Mouse (Mus musculus) MEL (cell line): ENCODE measurements around the gene Adra1d. TPM values are rescaled to one million over a fixed set of nuclear protein-coding genes. Genes with fewer than 3 reads are reported as not detected.
A peak's percentile ranks its signal among the peaks of the same experiment; 100 is the strongest.

Experiments used
- DNase-seq: peaks from one replicate; pipeline ENCODE4 v3.0.0; 2011; ENCODE audit warnings: low read depth, low spot score
- H3K27ac ChIP-seq: 2 replicates; pipeline ENCODE4 v1.5.1; 2012; ENCODE audit warnings: low read depth, mild to moderate bottlenecking, control low read depth, low read length, moderate library complexity; ENCODE audit not compliant: control insufficient read depth
- H3K27me3 ChIP-seq, 2 experiments: fragments of 150-350 bp in 1 of 2; sonication (generic) in 1 of 2; 2 replicates each; pipeline ENCODE4 v1.6.1; 2012; ENCODE audit warnings: low read length in 2 of 2, mild to moderate bottlenecking in 2 of 2, improper control_type of control experiment in 1 of 2, moderate library complexity in 1 of 2; ENCODE audit not compliant: insufficient read depth in 2 of 2, control insufficient read depth in 1 of 2
- H3K36me3 ChIP-seq, 2 experiments: 2 replicates each; pipeline ENCODE4 v1.6.1; 2012 to 2014; ENCODE audit warnings: low read length in 2 of 2, improper control_type of control experiment in 1 of 2, inconsistent platforms in 1 of 2, mild to moderate bottlenecking in 1 of 2; ENCODE audit not compliant: insufficient read depth in 2 of 2, control insufficient read depth in 1 of 2
- H3K4me1 ChIP-seq, 2 experiments: fragments of 150-350 bp in 1 of 2; sonication (generic) in 1 of 2; 2 replicates each; pipeline ENCODE4 v1.6.1; 2012; ENCODE audit warnings: low read length in 2 of 2, improper control_type of control experiment in 1 of 2, mild to moderate bottlenecking in 1 of 2; ENCODE audit not compliant: insufficient read depth in 2 of 2, control insufficient read depth in 1 of 2
- H3K4me3 ChIP-seq, 2 experiments: fragments of 150-350 bp in 1 of 2; sonication (generic) in 1 of 2; 2 replicates each; pipeline ENCODE4 v1.5.1; 2012; ENCODE audit warnings: low read depth in 2 of 2, low read length in 2 of 2, mild to moderate bottlenecking in 2 of 2, moderate library complexity in 2 of 2, control low read depth in 1 of 2, improper control_type of control experiment in 1 of 2; ENCODE audit not compliant: control insufficient read depth in 1 of 2, insufficient read depth in 1 of 2
- H3K79me2 ChIP-seq: 2 replicates; pipeline ENCODE4 v1.6.1; 2012; ENCODE audit warnings: mild to moderate bottlenecking, low read length, moderate library complexity; ENCODE audit not compliant: control insufficient read depth, poor library complexity, insufficient read depth
- H3K9ac ChIP-seq: 2 replicates; pipeline ENCODE4 v1.6.1; 2012; ENCODE audit warnings: low read depth, mild to moderate bottlenecking, control low read depth, low read length, moderate library complexity; ENCODE audit not compliant: control insufficient read depth, poor library complexity, severe bottlenecking
- H3K9me3 ChIP-seq: fragments of 150-350 bp; sonication (generic); replicated peaks from 2 replicates; pipeline ENCODE4 v1.6.1; 2012; ENCODE audit warnings: mild to moderate bottlenecking, low read length, improper control_type of control experiment, moderate library complexity; ENCODE audit not compliant: insufficient read depth
- BHLHE40 ChIP-seq: IDR thresholded peaks from 2 replicates; pipeline ENCODE4 v1.6.1; 2012; ENCODE audit warnings: low read depth, mild to moderate bottlenecking, inconsistent platforms, low read length, improper control_type of control experiment, borderline replicate concordance
- CHD1 ChIP-seq: IDR thresholded peaks from 2 replicates; pipeline ENCODE4 v1.6.1; 2012; ENCODE audit warnings: low read depth, mild to moderate bottlenecking, inconsistent platforms, low read length, improper control_type of control experiment
- CTCF ChIP-seq, 3 experiments: IDR thresholded peaks in 2 of 3; conservative IDR thresholded peaks in 1 of 3; 2 replicates each; pipeline ENCODE4 v1.5.1; 2011 to 2012; ENCODE audit warnings: low read length in 3 of 3, low read depth in 2 of 3, mild to moderate bottlenecking in 2 of 3, improper control_type of control experiment in 1 of 3, inconsistent platforms in 1 of 3, mixed read lengths in 1 of 3, moderate library complexity in 1 of 3; ENCODE audit not compliant: control insufficient read depth in 1 of 3, insufficient read depth in 1 of 3, poor library complexity in 1 of 3, severe bottlenecking in 1 of 3
- EP300 ChIP-seq, 2 experiments: IDR thresholded peaks; 2 replicates each; pipeline ENCODE4 v1.6.1; 2011; ENCODE audit warnings: improper control_type of control experiment in 2 of 2, low read length in 2 of 2, low read depth in 1 of 2, mild to moderate bottlenecking in 1 of 2
- GATA1 ChIP-seq: IDR thresholded peaks from 2 replicates; pipeline ENCODE4 v1.6.1; 2011; ENCODE audit warnings: low read depth, low read length, improper control_type of control experiment
- KAT2A ChIP-seq: conservative IDR thresholded peaks from 2 replicates; pipeline ENCODE4 v1.6.1; 2012; ENCODE audit warnings: low read depth, low read length, improper control_type of control experiment, inconsistent platforms
- MAZ ChIP-seq: IDR thresholded peaks from 2 replicates; pipeline ENCODE4 v1.6.1; 2012; ENCODE audit warnings: low read depth, mild to moderate bottlenecking, inconsistent platforms, low read length, improper control_type of control experiment
- MXI1 ChIP-seq: IDR thresholded peaks from 2 replicates; pipeline ENCODE4 v1.6.1; 2011; ENCODE audit warnings: mild to moderate bottlenecking, low read depth, low read length, improper control_type of control experiment
- MYC ChIP-seq: IDR thresholded peaks from 2 replicates; pipeline ENCODE4 v1.6.1; 2011; ENCODE audit warnings: low read depth, mild to moderate bottlenecking, low read length, improper control_type of control experiment, moderate library complexity
- NELFE ChIP-seq: IDR thresholded peaks from 2 replicates; pipeline ENCODE4 v1.6.1; 2011; ENCODE audit warnings: low read depth, low read length, improper control_type of control experiment
- RAD21 ChIP-seq: IDR thresholded peaks from 2 replicates; pipeline ENCODE4 v1.6.1; 2011; ENCODE audit warnings: mild to moderate bottlenecking, low read depth, low read length, improper control_type of control experiment
- SMC3 ChIP-seq: IDR thresholded peaks from 2 replicates; pipeline ENCODE4 v1.6.1; 2011; ENCODE audit warnings: low read depth, low read length, improper control_type of control experiment
- TCF12 ChIP-seq: IDR thresholded peaks from 2 replicates; pipeline ENCODE4 v1.6.1; 2014; ENCODE audit warnings: low read depth, mild to moderate bottlenecking, inconsistent platforms, low read length, improper control_type of control experiment, moderate library complexity
- ZC3H11A ChIP-seq: IDR thresholded peaks from 2 replicates; pipeline ENCODE4 v1.6.1; 2012; ENCODE audit warnings: low read depth, mild to moderate bottlenecking, inconsistent platforms, low read length, improper control_type of control experiment
- ZKSCAN1 ChIP-seq: IDR thresholded peaks from 2 replicates; pipeline ENCODE4 v1.6.1; 2012; ENCODE audit warnings: low read depth, mild to moderate bottlenecking, inconsistent platforms, low read length, improper control_type of control experiment, moderate library complexity
- ZMIZ1 ChIP-seq: IDR thresholded peaks from 2 replicates; pipeline ENCODE4 v1.6.1; 2012; ENCODE audit warnings: low read depth, mild to moderate bottlenecking, inconsistent platforms, low read length, improper control_type of control experiment, moderate library complexity
- polyA plus RNA-seq, 2 experiments: library from polyadenylated mRNA; stranded (reverse) in 1 of 2; unstranded in 1 of 2; fragments of >175 nt in 1 of 2; fragments of >200 nt in 1 of 2; gene quantifications; 2 replicates each; pipeline versions ENCODE4 v1.2.1 to v1.2.4; 2012; ENCODE audit warnings: low replicate concordance in 2 of 2, low read depth in 1 of 2; ENCODE audit not compliant: insufficient read length in 2 of 2, insufficient read depth in 1 of 2, missing spikeins in 1 of 2
- total RNA-seq: library from RNA; depleted of rRNA; stranded (reverse); fragments of 300-350 nt; gene quantifications from 2 replicates; pipeline ENCODE4 v1.2.3, GENCODE M21; 2012

Adra1d gene
- total and polyA plus RNA-seq, 3 experiments, result not detected

- peak; percentile 44 for DNase-seq
- H3K27me3 ChIP-seq, result peaks cover 0 to 2% of the 10 kb centered on the region in 2 experiments; a peak in 1 of 4 replicates
- peak; percentile 41 for TF ChIP-seq ZC3H11A
- TF ChIP-seq MXI1, result no peak
- no peak for TF ChIP-seq TCF12
- TF ChIP-seq KAT2A, result no peak
- peak; percentile 42 for TF ChIP-seq SMC3
- TF ChIP-seq CTCF (IDR thresholded peaks at IDR 0.05 in 2 of 3, conservative IDR thresholded peaks at IDR 0.05 in 1 of 3; ENCODE audit: control insufficient read depth in 1 of 3, insufficient read depth in 1 of 3, low read depth in 2 of 3, low read length in 3 of 3, poor library complexity in 1 of 3, severe bottlenecking in 1 of 3), result peak; percentile 66 to 71 (median 67)
- peak; percentile 63 for TF ChIP-seq RAD21
- H3K4me1 ChIP-seq, result no peaks in the 10 kb centered on the region
- H3K4me3 ChIP-seq, result no peak overlapping the region
- H3K79me2 ChIP-seq, result no peaks in the 10 kb centered on the region
- no peak overlapping the region for H3K27ac ChIP-seq
- no peaks in the 10 kb centered on the region for H3K36me3 ChIP-seq
- H3K9ac ChIP-seq, result no peak overlapping the region
- H3K9me3 ChIP-seq, result no peaks in the 10 kb centered on the region
These were observed 35.0 kb downstream of the Adra1d start for GRCm38 (mm10) chr2:131527061-131527460.

GRCm38 (mm10) chr2:131520743-131521142 is 41.3 kb downstream of the Adra1d start:
- H3K27ac ChIP-seq, result no peak overlapping the region
- no peaks in the 10 kb centered on the region for H3K9me3 ChIP-seq
- no peak overlapping the region for H3K4me3 ChIP-seq
- H3K9ac ChIP-seq, result no peak overlapping the region
- H3K27me3 ChIP-seq, result peaks cover 0 to 2% of the 10 kb centered on the region in 2 experiments; a peak in 1 of 4 replicates
- no peaks in the 10 kb centered on the region for H3K79me2 ChIP-seq
- no peak for TF ChIP-seq GATA1
- TF ChIP-seq EP300 (IDR thresholded peaks at IDR 0.05; ENCODE audit: low read depth in 1 of 2, low read length in 2 of 2), result no peak
- TF ChIP-seq MYC, result no peak
- TF ChIP-seq ZMIZ1, result no peak
- TF ChIP-seq SMC3, result no peak
- no peak for TF ChIP-seq MXI1
- TF ChIP-seq NELFE, result no peak
- no peak for TF ChIP-seq TCF12
- TF ChIP-seq MAZ, result no peak
- TF ChIP-seq ZKSCAN1, result no peak
- TF ChIP-seq CHD1, result no peak
- TF ChIP-seq BHLHE40, result no peak
- DNase-seq, result no peak
- no peaks in the 10 kb centered on the region for H3K4me1 ChIP-seq
- H3K36me3 ChIP-seq, result no peaks in the 10 kb centered on the region
